Mouse (Mus musculus) CD4-positive helper T cell, adult 2 months (primary cell): ENCODE data around the gene Olfr129.

Experiments used
- DNase-seq: peaks from one replicate; pipeline ENCODE4 v3.0.0-alpha.2; 2012; ENCODE audit warnings: low read depth, missing footprints, low spot score

Gene Olfr129

DNA sequence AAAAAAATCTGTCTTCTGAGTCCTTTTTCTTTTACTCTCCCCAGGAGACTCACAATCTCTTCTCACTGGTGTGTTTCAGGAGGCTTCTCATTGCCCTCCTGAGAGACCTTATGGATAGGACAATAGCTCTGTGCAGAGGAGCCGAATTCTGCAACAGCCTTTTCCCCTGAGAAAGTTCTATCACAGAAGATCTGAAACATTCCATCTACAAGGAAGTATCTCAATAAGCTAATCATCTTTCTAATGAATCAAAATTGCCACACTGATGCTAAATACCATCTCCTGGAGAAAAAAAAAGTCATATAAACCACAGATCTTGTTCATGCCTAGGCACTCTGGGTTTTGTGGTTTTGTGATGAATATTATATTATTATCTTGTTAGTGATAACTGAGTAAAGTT is at the start of gene Olfr129:
Gene Olfr129, minus strand, starts transcription at position 101 of the 400 bp plus-strand sequence.
- no peak for DNase-seq

DNA sequence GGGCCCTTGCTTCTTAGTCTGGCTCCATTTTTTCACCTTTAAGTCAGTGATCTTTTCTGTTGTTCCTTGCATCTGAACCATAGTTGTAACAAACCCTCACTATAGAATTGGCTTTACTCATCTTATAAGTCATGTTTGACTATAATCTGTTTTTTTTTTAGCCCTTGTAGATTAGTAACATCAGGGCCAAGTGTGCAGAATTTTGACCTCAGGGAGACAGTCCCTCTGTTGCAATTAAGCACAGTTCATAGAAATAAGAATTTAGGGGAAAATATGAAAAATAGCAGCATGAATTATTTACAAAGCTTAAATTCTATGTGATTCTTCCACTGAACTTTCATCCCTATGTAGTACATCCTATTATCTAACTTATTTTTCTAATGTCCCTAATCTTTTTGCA is 28.7 kb upstream of the Olfr129 start, which contains the start of gene Olfr131:
Gene Olfr131, minus strand, starts transcription at position 101 of the 400 bp plus-strand sequence.
- DNase-seq: no peak

DNA sequence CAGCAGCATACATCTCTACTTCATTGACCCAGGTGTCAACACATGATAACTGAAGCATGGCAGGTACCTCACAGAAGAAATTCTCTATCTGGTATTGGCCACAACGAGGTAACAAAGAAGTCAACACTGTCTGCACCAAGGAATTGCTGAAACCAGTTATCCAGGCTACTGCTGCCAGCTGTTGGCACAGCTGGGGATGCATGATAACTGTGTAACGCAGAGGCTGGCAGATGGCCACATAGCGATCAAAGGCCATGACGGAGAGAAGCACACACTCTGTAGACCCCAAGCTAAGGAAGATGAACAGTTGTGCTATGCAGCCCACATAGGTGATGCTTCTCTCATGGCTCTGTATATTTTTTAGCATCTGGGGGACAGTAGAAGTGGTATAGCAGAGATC is 22.5 kb upstream of the Olfr129 start:
- DNase-seq: no peak

DNA sequence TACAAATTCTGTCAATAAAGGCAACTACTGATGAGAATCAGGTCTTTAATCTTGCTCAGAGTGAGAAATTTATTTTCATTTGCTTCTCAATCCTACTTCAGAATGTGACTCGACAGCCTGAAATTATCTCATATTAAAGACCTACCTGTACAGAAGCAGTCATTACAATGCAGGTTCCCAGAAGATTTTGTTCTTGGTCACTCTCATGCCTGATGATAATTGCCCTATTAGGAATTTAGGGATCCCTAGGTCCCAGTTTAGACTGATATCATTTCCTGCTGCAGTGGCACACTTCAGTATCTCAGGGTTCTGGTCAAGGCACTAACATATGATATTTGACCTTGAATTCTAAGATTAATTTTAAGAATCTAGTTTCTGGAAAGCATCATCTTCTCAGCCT is 3.7 kb upstream of the Olfr129 start, which contains the start of gene Olfr130:
Gene Olfr130, plus strand, starts transcription at position 301 of the 400 bp plus-strand sequence.
- no peak for DNase-seq

DNA sequence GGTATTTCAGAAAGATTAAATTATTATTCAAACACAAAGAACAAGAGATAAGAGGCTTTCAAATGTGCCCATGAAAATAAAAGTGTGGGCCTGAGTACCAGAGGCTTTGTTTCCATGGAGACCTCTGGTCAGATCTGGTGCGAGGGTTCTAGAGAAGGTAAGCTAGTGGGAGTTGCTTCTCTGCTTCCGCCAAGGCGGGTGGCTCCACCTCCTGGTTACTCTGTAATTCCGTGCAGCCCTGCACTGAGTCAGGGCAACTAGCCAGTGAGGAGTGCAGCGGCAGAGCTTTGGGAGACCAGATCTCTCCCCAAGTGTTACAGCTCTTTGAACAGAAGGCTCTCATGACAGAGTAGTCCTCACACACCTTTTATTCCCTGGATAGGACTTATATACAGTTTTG is 33.6 kb downstream of the Olfr129 start:
- DNase-seq: no peak

DNA sequence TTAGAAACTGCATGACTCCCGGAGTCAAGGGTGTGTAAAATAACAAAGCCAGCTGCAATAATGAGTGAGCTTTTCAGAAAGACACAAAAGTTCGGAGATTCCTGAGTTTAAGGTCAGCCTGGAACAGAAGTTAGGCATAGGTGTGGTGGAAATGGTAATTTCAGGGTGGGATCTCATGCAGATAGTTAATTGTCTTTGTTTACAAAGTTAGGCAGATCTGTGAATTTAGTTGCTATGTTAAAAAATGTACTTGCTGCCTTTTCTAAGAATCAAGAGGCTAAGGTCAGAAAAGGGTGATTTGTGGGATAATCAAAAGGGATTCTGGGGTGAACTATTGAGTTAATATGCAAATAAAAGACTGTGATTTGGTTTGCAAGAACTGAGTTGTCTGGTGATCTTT is 43.5 kb downstream of the Olfr129 start:
- DNase-seq: no peak

DNA sequence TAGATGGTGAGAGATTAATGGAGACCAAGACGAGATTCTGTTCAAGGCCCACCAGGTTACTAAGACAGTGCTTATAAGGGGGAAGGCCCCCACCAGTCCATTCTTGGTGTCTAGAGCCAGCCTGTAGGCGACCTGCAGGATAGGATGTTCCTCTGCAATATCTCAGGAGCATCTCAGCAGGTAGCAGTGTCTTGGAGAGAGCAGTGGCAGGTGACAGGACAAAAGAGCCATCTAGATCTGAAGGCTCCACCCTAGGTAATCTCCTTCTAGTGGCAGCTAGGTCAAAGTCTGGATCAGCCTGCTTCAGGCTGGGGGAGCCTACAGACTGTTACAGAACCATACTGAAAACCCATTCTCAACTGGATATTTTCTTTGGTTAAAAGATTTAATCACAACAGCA is 54.9 kb downstream of the Olfr129 start:
- DNase-seq: no peak
